Mouse (Mus musculus) induced T-regulatory cell, adult 2 months (primary cell): ENCODE measurements around the gene Kntc1.
A peak's percentile ranks its signal among the peaks of the same experiment; 100 is the strongest.
"Not testable (repeated sequence)": the region's sequence is repeated elsewhere in the genome, so short reads cannot be mapped to it uniquely, and the experiment has no call there.

ENCODE experiments used
- DNase-seq: peaks from one replicate; pipeline ENCODE4 v3.0.0-alpha.2; 2012; ENCODE audit warnings: low read depth

Gene Kntc1

DNA sequence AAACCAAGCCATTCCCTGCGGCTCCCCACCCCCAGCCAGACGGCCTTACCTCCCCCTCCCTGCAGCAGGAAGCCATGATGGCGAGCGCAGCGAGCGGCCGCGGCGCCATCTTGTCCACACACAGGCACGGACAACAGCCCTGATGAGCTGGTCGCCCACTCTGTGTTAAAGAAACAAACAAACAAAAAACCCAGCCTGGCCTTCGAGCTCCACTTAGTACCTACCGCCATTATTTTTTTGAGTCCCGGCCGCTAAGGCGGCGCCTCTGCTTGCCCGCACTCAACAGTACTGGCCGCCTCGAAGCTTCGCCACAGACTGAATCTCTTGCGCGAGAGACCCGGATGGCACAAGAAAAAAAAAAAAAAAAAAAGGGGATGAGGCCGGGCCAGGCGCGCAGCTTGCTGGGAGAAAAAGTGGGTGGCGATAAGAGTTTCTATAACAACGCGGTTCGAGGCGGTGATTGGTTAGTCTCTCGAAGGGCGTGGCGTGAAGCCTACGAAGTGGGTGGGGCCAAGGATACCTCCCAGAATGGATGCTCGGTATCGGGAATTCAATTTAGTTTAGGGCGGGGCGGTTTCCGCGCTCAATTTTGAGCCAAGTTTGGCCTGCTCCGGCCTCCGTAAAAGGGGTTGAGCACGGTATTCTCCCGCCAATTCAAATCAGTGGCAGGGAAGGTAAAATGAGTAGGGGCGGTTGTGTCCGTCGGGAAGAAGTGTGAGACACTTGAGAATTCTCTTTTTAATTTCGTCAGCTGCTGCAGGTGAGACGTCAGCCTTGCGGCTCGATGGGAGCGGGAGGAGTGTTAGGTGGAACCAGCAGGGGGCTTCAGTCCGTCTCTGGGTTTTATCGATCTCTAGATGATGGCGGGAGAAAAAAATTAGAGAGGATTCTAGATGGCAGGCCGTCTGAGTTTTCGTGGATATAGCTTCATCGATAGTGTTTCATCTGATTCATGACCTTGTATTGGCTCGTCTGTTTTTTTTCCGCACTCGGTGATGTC lies at the start of gene Kntc1, which contains the start of gene Rsrc2:
Gene Kntc1, plus strand, starts transcription at position 652 of the 1,000 bp plus-strand sequence.
Gene Rsrc2, minus strand, starts transcription at position 350 of the 1,000 bp plus-strand sequence.
- peak; percentile 100 for DNase-seq

DNA sequence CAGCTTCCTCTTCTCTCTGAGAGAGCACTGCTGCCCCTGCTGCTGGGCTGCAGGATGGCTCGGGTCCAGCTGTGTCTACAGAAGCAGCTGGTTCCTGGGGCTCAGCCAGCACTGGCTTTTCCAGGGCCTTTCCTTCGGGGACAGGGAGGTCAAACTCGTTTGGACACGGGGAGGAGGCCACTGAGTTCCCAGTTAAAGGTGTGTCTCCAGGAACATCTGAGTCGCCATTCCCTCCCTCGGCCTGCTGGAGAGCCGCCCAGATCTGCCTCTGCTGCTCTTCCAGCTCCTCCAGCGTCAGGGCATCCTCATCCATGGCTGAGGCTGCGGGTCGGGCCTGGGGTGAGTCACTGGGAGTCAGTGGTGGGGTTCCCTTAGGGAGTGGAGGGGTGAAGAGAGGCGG lies 48.9 kb upstream of the Kntc1 start:
- DNase-seq = no peak

DNA sequence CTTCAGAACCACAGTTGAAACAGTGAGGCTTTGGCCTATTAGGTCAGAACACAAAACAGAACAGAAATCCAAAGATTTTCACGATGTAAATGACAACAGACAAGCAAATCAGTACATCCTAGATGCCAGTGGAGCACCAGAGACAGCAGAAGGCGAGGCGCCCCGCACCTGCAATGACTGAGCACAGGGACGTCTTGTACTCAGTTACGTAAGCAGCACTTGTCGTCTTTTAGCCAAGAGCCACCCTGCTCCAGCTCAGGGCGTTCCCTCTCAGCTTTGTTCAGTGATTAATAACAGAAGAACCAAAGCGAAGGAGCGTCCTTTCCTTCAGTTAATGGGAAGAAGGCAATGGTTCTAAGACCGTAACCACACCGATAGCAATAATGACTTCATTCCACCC lies 40.9 kb upstream of the Kntc1 start:
- DNase-seq = no peak

DNA sequence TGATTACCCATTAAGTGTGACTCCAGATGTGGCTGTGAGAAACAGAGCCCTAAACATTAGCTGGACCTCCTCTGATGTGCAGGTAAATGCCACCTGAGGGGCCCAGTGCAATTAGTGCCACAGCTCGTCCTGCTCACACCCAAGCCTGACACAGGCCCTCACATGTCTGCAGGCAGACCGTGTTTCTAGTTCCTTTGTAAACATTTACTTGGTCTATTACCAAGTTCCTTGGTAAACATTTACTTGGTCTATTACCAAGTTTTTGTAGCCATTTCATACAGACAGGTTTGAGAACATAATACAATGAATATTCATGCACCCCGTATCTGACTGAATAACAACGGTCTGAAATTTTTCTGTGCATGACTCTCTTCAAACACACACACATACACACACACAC lies 39.9 kb upstream of the Kntc1 start:
- no peak for DNase-seq

DNA sequence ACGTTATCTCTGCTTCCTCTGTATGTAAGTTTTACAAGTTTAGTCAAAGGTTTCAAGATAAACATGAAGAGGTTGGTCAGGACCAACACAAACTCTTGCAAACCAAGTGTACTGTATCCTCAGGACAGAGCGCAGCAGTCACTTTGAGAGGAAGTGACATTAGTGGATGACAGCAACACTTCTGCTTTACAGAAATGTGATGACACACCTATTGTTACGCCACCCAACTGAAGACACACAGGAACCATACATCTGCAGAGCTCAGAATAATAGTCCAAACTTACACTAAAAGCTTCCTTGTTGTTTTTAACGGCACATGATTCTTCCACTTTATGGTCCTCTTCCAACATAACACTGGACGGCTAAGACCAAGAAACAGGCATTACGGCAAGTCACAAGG lies 35.7 kb upstream of the Kntc1 start:
- no peak for DNase-seq

DNA sequence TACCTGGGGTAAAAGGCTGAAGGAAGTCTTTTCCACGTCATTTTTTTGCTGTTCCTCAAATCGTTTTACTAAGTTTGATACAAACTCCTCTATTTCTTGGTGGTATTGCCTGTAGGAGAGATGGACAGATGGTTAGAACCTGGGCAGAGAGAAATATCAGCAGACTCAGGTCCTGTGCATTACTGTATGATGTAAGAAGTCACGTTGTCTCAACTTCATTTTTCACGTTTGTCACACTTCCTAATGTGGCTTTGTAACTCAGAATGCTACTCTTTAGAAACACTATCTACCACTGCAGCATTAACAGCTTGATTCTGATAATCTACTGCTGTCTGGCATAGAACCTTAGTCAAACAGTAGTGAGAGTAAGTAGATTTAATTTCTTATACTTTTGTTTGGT lies 34.9 kb upstream of the Kntc1 start:
- no peak for DNase-seq

DNA sequence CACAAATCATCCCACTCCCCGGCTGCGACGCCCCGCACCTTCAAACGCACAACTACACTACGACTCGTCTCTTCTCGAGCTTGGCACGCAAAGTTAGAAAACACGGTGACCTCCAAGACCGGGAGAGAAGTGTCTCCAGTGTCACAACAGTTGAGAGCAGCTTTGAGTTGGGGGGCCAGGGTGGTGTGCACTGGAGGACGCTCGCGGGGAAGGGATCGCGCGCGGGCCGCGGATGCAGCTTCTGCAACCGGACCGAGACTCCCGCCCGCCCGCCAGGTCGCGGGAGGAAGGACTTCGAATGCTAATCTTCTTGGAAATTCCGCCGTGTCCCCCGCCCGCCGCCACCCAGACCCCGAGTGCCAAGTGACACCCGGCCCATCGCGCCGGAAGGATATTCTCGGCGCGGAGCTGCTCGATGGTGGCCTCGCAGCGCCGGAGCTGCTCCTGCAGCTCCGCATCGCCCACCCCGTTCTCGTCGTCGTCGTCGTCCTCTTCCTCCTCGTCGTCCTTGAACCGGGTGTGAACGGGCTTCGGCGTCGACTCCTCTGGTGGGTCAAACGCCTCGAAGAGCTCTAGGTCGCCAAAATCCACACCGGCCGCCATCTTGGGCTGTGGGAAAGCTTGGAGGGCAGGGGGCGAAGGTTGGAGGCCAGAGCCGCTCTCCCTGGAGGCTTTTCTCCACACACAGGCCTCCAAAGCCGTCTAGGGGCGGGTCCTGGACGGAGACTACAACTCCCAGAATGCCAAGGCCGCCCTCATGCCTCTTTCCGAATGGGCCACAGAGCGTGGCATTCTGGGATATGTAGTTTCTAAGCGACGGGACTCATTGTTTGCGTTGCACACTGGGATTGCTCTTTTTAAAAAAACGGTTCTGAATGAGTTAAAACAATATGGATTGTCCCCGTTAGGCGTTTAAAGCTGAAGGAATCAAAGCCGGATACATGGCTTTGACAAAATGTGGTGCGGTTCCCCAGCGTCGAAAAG lies 28.9 kb upstream of the Kntc1 start, which contains the start of gene Zcchc8:
Gene Zcchc8, minus strand, starts transcription at position 773 of the 984 bp plus-strand sequence.
- peak; percentile 98 for DNase-seq

DNA sequence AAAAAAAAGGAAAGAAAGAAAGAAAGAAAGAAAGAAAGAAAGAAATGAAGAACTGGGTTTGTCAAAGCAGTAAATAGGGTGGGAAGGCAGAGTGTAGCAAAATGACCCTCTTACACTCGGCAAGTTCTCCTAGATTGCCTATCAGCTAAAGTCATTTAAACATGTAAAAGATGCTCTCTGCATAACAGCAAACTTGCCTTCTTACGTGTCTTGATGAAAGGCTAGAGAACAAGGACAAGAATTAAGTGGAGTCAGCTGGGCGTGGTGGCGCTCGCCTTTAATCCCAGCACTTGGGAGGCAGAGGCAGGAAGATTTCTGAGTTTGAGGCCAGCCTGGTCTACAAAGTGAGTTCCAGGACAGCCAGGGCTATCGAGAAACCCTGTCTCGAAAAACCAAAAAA lies 25.7 kb upstream of the Kntc1 start:
- DNase-seq = not testable (repeated sequence)

DNA sequence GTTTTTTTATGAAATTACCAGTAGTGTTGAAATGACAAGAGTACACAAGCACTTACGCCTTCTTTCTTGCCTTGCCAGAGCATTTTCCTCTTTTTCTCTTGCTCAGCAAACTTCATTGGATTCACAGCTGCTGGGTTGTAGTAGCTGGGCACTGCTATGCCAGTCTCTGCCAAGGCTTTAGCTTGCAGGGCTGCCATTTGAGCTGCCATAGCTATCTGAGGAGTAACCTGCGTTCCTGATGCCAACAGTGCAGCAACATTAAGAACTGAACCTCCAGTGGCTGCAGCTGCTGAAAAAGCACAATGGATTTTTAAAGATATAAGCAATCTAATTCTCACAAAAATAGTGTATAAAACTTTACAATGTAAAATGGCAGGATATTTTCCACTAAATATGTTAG lies 18.5 kb upstream of the Kntc1 start:
- no peak for DNase-seq

DNA sequence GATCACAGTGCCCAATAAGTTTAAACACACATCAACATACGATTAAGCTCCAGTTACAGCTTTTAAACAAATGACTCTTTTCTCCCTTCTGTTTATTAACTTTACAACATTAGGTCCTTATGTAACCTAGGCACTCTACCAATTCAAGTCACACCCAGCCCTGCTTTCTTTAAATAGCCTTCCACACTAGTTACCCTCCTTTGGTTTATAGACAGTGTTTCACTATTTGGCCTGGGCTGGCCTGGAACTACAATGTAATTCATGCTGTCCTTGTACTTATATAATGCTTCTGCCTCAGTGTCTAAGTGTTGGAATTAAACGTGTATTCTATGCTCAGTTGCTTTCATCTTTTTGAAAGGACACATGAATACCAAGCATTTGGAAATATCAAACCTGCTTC lies 5.2 kb upstream of the Kntc1 start:
- DNase-seq = no peak

DNA sequence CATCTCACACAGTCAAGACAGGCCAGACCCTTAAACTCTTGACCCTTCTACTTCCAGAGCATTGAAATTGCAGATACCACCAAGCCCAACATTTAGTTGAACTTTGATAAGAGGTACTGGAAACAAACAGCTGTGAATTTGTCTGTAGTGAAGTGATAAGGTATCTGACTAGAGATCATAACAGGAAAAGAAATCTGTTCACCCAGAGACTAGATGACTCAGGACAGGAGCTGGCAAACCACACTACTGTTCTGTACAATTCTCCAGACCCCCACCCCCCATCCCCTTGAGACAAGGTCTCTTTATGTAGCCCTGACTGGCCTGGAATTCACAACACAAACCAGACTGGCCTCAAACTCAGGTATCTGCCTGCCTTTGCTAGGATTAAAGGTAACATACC lies 3.3 kb upstream of the Kntc1 start:
- peak; percentile 71 for DNase-seq

DNA sequence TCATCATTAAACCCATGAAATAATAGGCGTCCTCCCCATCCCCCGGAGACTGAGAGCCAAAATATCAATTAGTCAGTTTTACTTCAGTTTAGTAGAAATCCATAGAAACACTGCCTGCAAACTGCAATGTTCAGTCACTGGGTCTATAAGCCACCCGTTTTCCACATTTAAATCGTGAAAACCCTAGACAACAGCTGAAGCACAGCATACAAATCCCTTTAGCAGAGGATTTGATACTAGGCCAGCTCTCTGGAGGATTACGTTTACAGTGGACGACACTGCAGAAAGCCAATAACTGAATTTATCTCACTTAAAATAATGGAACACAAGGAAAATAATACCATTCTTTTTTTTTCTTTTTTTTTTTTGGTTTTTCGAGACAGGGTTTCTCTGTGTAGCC lies 1.9 kb upstream of the Kntc1 start:
- DNase-seq = no peak

DNA sequence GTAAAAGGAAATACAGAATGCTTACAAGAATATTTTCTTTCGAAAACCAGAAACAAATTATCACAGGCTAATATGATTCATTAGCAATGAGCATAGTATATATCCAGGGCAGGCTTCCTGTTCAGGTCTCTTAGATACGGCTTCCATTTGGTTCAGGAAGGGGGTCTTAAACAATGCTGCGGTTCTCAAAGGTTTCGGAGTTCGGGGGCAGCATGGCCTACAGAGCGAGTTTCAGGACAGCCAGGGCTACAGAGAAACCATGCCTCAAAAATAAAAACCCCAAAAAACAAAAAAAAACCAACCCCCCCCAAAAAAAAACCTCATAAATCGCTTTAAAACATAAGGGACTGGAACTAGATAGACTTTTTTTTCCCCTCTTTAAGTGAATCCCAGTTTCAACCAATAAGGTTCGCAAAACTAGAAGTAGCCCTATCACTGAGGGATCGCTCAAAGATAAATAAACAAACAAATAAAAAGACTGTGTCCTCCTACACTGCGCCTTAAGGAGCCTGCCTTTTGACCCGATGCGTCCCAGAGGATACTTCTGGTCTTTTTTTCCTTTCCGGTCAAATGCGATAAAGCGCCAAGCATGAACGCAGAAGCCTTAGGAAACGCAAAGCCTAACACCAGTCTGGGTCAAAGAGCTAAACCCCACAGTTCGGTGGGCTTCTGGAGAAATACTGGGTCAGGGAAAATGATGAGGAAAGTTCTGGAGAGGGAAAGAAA lies 1.0 kb upstream of the Kntc1 start:
- no peak for DNase-seq

DNA sequence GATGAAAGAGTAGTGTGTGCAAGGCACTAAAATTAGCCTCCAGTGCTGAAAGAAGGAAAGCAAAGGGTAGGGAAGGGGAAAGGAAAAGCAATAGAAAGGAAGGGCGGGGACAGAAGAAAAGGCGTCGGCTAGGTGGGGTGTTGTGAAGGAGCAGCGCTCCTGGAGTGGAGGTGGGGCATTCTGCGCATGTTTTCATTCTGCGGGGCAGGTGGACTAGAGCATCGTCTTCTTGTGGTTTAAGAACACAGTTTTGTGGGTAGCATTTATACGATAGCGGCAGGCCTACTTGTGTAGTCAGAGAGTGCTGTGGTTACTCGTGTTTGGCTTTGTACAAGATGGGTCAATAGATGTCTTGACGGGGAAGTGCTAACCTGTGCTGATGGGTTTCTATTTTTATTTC lies 16.0 kb downstream of the Kntc1 start:
- peak; percentile 35 for DNase-seq

DNA sequence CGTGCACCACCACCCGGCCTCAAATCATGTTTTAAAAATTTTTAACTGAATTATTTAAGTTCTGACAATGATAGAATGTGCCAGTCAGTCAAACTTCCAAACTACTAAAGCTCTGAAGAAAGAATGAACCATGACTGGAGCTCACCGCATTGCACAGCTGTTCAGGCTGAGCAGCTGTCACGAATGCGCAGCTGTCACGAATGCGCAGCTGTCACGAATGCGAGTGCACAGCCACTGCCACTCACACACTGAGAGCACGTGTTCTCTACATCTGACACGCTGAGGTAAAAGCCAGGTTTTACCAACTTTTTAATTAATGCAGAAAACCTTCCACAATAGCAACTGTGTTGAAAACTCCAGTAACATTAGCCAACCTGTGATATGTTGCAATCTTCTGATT lies 16.9 kb downstream of the Kntc1 start:
- not testable (repeated sequence) for DNase-seq

DNA sequence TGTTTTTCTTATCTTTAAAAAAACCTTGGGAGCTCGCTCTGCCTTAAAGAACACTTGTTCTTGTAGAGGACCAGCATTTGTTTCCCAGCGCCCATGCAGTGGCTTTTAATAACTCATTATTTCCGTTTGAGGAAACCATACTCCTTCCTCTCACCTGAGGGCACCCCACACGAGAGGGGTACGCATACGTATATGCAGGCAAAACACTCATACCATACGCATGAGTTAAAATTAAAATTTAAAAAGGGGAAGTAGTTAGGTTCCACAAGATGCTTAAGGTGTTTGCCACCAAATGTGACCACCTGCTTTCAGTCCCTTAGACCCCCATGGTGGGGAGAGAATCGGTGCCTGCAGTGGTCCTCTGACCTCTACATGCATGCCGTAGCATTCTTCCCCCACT lies 23.9 kb downstream of the Kntc1 start:
- no peak for DNase-seq

DNA sequence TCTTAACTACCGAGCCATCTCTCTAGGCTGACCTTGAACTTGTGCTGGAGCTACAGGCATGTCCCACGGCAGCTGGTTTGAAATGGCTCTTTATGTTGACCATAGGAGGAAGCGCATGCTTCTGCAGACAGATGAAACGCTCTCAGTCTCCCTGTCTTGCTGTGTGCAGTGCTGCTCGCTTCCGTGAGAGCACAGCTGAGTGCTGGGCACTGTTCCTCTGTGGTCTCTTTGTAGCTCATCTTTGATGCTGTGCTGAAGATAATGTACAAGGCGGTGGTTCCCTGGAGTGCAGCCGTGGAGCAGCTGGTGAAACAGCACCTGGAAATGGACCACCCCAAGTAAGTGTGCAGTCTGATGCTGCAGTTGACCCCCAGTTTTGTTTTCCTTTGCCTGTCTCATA lies 31.2 kb downstream of the Kntc1 start:
- DNase-seq = peak; percentile 18

DNA sequence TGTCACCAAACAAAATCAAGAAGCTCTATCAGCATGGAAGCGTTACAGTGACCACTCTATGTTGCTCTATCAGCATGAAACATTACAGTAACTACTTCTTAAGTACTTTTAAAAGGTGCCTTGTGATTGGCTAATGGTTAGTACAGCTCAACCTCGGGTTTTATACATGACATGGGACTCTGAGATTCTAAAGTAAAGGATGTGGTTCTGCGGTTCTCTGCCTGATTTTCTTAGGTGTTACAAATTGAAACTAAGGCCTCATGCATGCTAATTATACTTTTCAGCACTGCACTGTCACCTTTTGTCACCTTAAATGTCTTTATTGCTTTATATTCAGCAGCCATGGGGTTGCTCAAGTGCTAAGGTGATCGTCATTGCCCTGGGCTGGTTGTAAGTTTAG lies 32.3 kb downstream of the Kntc1 start:
- peak; percentile 59 for DNase-seq

DNA sequence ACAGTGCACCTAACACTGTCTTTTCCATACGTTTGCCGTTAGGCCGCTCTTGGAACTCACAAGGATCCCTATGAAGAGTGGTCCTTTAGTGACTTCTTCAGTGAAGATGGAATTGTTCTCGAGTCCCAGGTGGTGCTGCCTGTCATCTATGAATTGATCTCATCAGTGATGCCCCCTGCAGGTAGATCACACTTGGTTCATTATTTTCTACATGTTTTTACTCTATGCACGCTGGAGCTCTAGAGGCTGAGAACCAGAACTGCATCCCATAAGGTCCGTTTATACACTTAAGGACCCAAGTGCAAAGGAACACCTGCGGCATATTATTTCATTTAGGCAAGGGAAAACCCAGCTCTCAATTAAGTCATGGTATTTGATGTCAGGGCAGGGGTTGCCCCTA lies 39.5 kb downstream of the Kntc1 start:
- peak; percentile 37 for DNase-seq

DNA sequence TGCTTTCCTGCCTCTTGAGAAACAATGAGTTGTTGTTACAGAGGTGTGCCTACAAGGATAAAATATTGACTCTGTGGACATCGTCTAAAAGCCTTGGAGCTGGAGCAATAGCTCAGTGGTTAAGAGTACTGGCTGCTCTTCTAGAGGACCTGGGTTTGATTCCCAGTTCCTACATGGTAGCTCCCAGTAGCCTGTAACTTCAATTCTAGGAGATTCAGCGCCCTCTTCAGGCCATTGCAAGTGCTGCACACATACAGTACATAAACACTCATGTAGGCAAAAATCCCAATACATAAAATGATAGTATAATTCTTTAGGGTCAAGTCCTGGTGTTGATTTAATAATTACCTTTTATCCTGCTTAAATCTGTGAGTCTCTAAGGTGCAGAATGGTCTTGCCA lies 43.6 kb downstream of the Kntc1 start:
- DNase-seq = peak; percentile 17

DNA sequence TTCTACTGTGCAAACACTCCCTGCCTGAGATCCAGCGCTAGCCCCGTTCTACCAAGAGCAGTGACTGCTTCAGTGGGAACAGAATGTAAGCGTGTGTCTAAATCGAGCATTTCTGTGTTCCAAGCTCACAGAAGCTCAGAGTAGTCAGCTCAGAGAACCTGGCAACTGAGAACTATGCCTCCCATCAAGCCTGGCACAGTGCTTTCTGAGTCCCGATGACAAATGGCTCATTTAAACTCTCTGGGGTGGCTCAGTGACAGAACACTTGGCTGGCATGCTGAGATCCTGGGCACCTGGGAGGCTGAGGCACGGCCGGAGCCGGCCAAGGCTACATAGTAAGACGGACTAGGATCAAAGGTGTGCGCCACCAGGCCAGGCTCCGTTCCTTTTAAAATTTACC lies 56.8 kb downstream of the Kntc1 start:
- no peak for DNase-seq

DNA sequence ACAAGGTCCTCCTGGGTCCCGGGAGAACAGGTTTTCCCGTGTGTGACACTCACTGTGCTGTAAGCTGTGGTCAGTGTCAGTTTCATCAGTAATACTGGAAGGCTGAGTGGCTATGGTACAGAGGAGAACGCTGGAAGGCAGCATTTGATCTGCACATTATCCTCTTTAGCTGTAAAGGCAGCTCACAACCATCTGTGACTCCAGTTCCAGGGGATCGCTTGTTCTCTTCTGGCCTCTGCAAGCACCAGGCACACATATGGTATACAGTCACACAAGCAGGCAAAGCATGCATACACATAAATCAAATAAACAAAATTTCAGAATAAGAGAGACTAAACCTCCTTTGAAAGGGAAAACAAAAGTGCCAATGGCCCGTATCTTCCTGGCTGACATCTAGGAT lies 59.0 kb downstream of the Kntc1 start:
- no peak for DNase-seq
